Mouse (Mus musculus) ES-E14 (cell line): ENCODE measurements at regions not wholly inside any gene's neighbourhood (a gene's known extent, or its start where the extent isn't known, plus 50 kb on each side); places are given as distances from the start of the nearest gene placed in this dataset.

ENCODE experiments used
- DNase-seq: peaks from one replicate; pipeline ENCODE4 v3.0.0-alpha.2; 2013; ENCODE audit warnings: low read depth, low spot score
- H3K27ac ChIP-seq: 2 replicates; pipeline ENCODE4 v1.5.1; 2012; ENCODE audit warnings: low read depth, mild to moderate bottlenecking, low read length, moderate library complexity, mixed read lengths; ENCODE audit not compliant: poor library complexity, insufficient read depth, severe bottlenecking
- H3K36me3 ChIP-seq: 2 replicates; pipeline ENCODE4 v1.6.1; 2012; ENCODE audit warnings: mild to moderate bottlenecking, low read length, moderate library complexity, mixed read lengths; ENCODE audit not compliant: control insufficient read depth, poor library complexity, insufficient read depth, severe bottlenecking
- H3K4me1 ChIP-seq, 2 experiments: fragments of 150-350 bp in 1 of 2; sonication (generic) in 1 of 2; 2 replicates each; pipeline ENCODE4 v1.6.1; 2012; ENCODE audit warnings: low read length in 2 of 2, mild to moderate bottlenecking in 1 of 2, mixed read lengths in 1 of 2; ENCODE audit not compliant: control insufficient read depth in 2 of 2, insufficient read depth in 2 of 2, poor library complexity in 1 of 2
- H3K4me3 ChIP-seq, 2 experiments: fragments of 150-350 bp in 1 of 2; sonication (generic) in 1 of 2; 2 replicates each; pipeline ENCODE4 v1.5.1; 2012; ENCODE audit warnings: low read length in 2 of 2, low read depth in 1 of 2, mild to moderate bottlenecking in 1 of 2, mixed read lengths in 1 of 2; ENCODE audit not compliant: insufficient read depth in 1 of 2, poor library complexity in 1 of 2, severe bottlenecking in 1 of 2
- H3K9ac ChIP-seq: 2 replicates; pipeline ENCODE4 v1.6.1; 2012; ENCODE audit warnings: low read depth, mild to moderate bottlenecking, low read length, mixed read lengths; ENCODE audit not compliant: poor library complexity, insufficient read depth, severe bottlenecking
- H3K9me3 ChIP-seq: fragments of 150-350 bp; sonication (generic); 2 replicates; pipeline ENCODE4 v1.6.1; 2012; ENCODE audit warnings: low read depth, mild to moderate bottlenecking, low read length; ENCODE audit not compliant: control insufficient read depth, insufficient read depth
- CHD2 ChIP-seq: IDR thresholded peaks from 2 replicates; pipeline ENCODE4 v1.6.1; 2014; ENCODE audit warnings: mild to moderate bottlenecking, low read depth, low read length, inconsistent platforms
- HCFC1 ChIP-seq: IDR thresholded peaks from 2 replicates; pipeline ENCODE4 v1.6.1; 2012; ENCODE audit warnings: low read length, inconsistent platforms, borderline replicate concordance; ENCODE audit not compliant: insufficient read depth
- MAFK ChIP-seq: IDR thresholded peaks from 2 replicates; pipeline ENCODE4 v1.6.1; 2014; ENCODE audit warnings: mild to moderate bottlenecking, low read depth, low read length, inconsistent platforms; ENCODE audit not compliant: insufficient read depth
- ZC3H11A ChIP-seq: IDR thresholded peaks from 2 replicates; pipeline ENCODE4 v1.6.1; 2012; ENCODE audit warnings: low read depth, mild to moderate bottlenecking, inconsistent platforms, low read length, borderline replicate concordance
- ZNF384 ChIP-seq: IDR thresholded peaks from 2 replicates; pipeline ENCODE4 v1.6.1; 2012; ENCODE audit warnings: low read depth, low read length, inconsistent platforms
- in situ Hi-C, 2 experiments: fragments of 600-800 bp; cut with MboI; formaldehyde crosslinking; loops; one replicate each; pipeline ENCODE4 v1.15.1; 2025; ENCODE audit warnings: low sequenced_read_pairs in 2 of 2, inconsistent platforms in 1 of 2; ENCODE audit not compliant: unreplicated experiment in 2 of 2

DNA sequence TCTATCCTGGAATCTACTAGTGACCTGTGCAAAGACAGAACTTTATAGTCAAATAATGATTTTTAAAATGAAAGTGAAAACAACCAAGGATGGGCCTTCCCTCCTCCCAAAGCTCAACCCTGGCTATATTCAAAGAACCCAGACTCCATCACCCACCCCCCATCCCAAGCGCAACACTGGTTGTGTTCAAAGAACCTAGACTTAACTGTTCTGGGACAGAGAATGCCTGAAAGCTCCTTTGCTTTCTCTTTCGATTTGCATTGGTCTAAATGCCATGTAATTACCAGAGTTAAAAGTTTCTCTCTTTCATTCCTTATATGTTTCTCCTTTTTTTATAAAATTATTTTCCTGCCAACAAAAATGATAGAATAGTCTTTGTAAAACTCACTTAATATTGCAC lies 98.6 kb upstream of the Samsn1 start:
- no peaks in the 10 kb centered on the region for H3K36me3 ChIP-seq
- no peak overlapping the region for H3K4me3 ChIP-seq
- H3K27ac ChIP-seq: no peak overlapping the region
- no peak for DNase-seq
- in situ Hi-C loops: no loop called here
- H3K4me1 ChIP-seq: no peaks in the 10 kb centered on the region
- no peaks in the 10 kb centered on the region for H3K9me3 ChIP-seq
- H3K9ac ChIP-seq: no peak overlapping the region
- TF ChIP-seq MAFK: no peak
- TF ChIP-seq CHD2: no peak
- no peak for TF ChIP-seq ZNF384
- TF ChIP-seq ZC3H11A: no peak
- TF ChIP-seq HCFC1: no peak

DNA sequence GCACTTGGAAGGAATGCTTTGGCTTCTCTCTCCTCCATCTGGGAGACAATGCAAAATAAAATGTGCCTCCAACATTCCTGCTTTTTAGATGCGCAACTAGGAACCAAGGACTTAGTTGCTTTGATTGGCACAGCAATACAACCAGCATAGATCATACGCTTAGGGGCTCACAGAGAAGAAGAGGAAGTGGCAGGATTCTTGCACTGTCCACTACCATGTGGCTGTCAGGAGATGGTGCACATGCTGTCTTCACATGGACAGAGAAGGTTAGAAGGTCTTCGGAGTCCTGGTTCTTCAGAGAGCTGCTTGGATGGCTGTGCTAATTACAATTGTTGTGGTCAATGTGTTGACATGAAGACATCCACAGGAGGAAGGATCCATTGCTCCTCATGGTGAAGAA lies 88.3 kb upstream of the Samsn1 start:
- Histone ChIP-seq H3K27ac (no peak overlapping the region), H3K9ac (no peak overlapping the region), H3K36me3 (no peaks in the 10 kb centered on the region), H3K4me1 (no peaks in the 10 kb centered on the region), H3K9me3 (no peaks in the 10 kb centered on the region), H3K4me3 (no peak overlapping the region)
- in situ Hi-C loops: no loop called here
- no peak for TF ChIP-seq HCFC1
- no peak for TF ChIP-seq ZC3H11A
- TF ChIP-seq CHD2: no peak
- no peak for TF ChIP-seq MAFK
- TF ChIP-seq ZNF384: no peak
- no peak for DNase-seq

DNA sequence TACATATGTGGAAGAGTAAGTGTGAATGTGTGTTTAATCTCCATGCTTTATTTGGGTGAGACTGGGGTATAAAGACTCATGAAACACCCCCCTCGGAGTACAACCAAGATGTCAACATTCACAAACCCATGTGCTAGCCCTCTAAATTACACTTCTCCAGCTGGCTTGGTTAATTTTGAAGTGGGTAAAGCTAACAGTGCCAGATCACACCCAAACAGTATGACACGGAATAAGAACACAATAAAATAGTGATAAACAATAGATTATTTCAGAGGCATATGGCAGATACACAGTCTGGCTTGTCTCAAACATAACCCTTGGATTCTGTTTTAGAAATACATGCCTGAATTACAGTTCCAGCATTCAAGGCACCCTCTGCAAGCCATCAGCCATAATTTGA lies 86.4 kb upstream of the Samsn1 start:
- no peaks in the 10 kb centered on the region for H3K36me3 ChIP-seq
- H3K9me3 ChIP-seq: no peaks in the 10 kb centered on the region
- no peak for TF ChIP-seq ZNF384
- no peak for TF ChIP-seq CHD2
- TF ChIP-seq MAFK: no peak
- TF ChIP-seq HCFC1: no peak
- no peak for TF ChIP-seq ZC3H11A
- in situ Hi-C loops: no loop called here
- DNase-seq: no peak
- H3K9ac ChIP-seq: no peak overlapping the region
- H3K4me1 ChIP-seq: no peaks in the 10 kb centered on the region
- no peak overlapping the region for H3K4me3 ChIP-seq
- no peak overlapping the region for H3K27ac ChIP-seq

DNA sequence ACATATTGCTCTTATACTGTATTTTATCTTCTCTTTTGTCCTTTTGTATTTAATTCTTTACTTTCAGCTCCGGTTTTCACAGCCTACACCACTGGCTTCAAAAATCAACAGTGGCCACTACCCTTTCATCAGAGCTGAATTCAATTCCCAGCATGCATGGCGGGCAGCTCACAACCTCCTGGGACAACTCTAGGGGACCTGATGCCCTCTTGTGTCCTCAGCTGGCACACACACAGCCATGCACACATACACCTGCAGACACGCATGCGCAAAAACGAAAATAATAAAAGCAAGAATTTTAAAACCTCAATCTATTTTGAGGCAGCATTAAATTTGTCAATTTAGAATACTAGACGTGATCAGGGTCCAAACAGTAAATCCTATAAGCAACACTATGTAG lies 82.6 kb upstream of the Samsn1 start:
- TF ChIP-seq CHD2: no peak
- in situ Hi-C loops: no loop called here

DNA sequence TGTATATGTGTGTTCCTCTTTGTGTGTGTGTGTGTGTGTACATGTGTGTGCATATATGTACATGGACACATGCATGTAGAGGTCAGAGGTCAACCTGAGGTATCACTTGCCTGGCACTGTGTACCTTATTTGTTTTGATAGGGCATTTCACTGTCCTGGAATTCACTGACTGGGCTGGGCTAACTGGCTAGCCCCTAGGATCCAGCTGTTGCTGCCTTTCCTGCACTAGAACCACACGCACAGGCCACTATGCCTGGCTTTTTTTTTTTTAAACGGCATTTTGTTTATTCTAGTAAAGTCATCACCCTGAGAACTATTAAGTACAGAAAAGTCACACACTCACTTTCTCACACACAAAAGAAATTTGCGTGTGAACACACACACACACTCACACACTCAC lies 79.7 kb upstream of the Samsn1 start:
- no peak overlapping the region for H3K4me3 ChIP-seq
- in situ Hi-C loops: no loop called here
- no peak overlapping the region for H3K27ac ChIP-seq
- H3K36me3 ChIP-seq: no peaks in the 10 kb centered on the region
- TF ChIP-seq ZC3H11A (no peak), HCFC1 (no peak), CHD2 (no peak), ZNF384 (no peak), MAFK (no peak)
- no peaks in the 10 kb centered on the region for H3K9me3 ChIP-seq
- H3K9ac ChIP-seq: no peak overlapping the region
- DNase-seq: no peak
- no peaks in the 10 kb centered on the region for H3K4me1 ChIP-seq

More for the DNA sequence above, 82.6 kb upstream of the Samsn1 start:
- Histone ChIP-seq H3K9ac (no peak overlapping the region), H3K27ac (no peak overlapping the region), H3K36me3 (no peaks in the 10 kb centered on the region), H3K4me3 (no peak overlapping the region), H3K9me3 (no peaks in the 10 kb centered on the region), H3K4me1 (no peaks in the 10 kb centered on the region)
- no peak for DNase-seq
